Mouse (Mus musculus): ENCODE results near the gene Sik2. TPM values are rescaled to one million over a fixed set of nuclear protein-coding genes. Genes with fewer than 3 reads are reported as not detected.

Gene Sik2
- polyA plus RNA-seq, 1 experiment from 2014 or later = 15.6 TPM

- Histone ChIP-seq H3K27me3 (ENCODE audit: control insufficient read depth, insufficient read depth, low read length) (no peaks in the 10 kb centered on the region), H3K27ac (ENCODE audit: low read depth, low read length) (peak overlapping the region; percentile 22; the same call in 1 of the 2 replicates), H3K4me3 (ENCODE audit: low read depth, low read length) (no peak overlapping the region), H3K4me2 (peak overlapping the region; percentile 47), H3K9me3 (replicated peaks; ENCODE audit: control insufficient read depth, low read length) (no peaks in the 10 kb centered on the region), H3K36me3 (ENCODE audit: control insufficient read depth, insufficient read depth, low read length) (no peaks in the 10 kb centered on the region), H3K4me1 (ENCODE audit: control insufficient read depth, insufficient read depth, low read length) (peaks cover 24% of the 10 kb centered on the region), H3K9ac (ENCODE audit: low read depth, low read length) (no peak overlapping the region)
- no peak for ATAC-seq (replicated peaks; ENCODE audit: insufficient number of reproducible peaks, low FRiP score, low TSS enrichment)
- WGBS (ENCODE audit: insufficient replicate concordance) = 51% methylated on average over 17 of the region's 17 CpGs
These were observed 156.1 kb downstream of the Sik2 start for GRCm38 (mm10) chr9:50852634-50853349.

DNA sequence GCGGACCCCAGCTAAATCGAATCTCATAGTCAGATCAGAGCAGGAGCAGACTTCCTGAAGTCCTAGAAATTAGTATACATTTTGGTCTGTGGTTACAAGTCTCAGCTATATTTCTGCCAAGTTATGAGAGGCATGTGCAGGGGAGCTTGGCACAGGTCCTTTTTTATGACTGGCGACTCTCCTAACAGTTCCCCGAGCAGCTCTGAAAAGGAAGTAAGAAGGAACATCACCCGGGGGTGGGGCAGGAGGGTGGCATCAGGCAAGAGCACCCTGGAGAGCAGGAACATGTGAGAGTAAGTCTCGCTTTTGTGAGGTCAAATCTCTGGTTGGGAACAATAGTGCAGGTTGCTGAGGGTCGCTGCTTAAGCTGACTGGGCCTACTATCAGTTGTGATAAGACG, 158.2 kb downstream of the Sik2 start:
- H3K36me3 ChIP-seq (ENCODE audit: control insufficient read depth, insufficient read depth, low read length) = no peaks in the 10 kb centered on the region
- no peak overlapping the region for H3K9ac ChIP-seq (ENCODE audit: low read depth, low read length)

GRCm38 (mm10) chr9:50850271-50850670, 158.6 kb downstream of the Sik2 start:
- WGBS (ENCODE audit: insufficient replicate concordance) = 19% methylated on average over 11 of the region's 11 CpGs
- H3K27ac ChIP-seq (ENCODE audit: low read depth, low read length) = no peak overlapping the region
- H3K4me3 ChIP-seq (ENCODE audit: low read depth, low read length) = no peak overlapping the region
- no peaks in the 10 kb centered on the region for H3K36me3 ChIP-seq (ENCODE audit: control insufficient read depth, insufficient read depth, low read length)
- H3K27me3 ChIP-seq (ENCODE audit: control insufficient read depth, insufficient read depth, low read length) = no peaks in the 10 kb centered on the region
- no peak overlapping the region for H3K9ac ChIP-seq (ENCODE audit: low read depth, low read length)
- peaks cover 18% of the 10 kb centered on the region for H3K4me1 ChIP-seq (ENCODE audit: control insufficient read depth, insufficient read depth, low read length)
- no peak for ATAC-seq (replicated peaks; ENCODE audit: insufficient number of reproducible peaks, low FRiP score, low TSS enrichment)
- no peaks in the 10 kb centered on the region for H3K9me3 ChIP-seq (replicated peaks; ENCODE audit: control insufficient read depth, low read length)
- H3K4me2 ChIP-seq = peak overlapping the region; percentile 37

More for the DNA sequence above, 158.2 kb downstream of the Sik2 start:
- no peaks in the 10 kb centered on the region for H3K27me3 ChIP-seq (ENCODE audit: control insufficient read depth, insufficient read depth, low read length)
- peak overlapping the region; percentile 37 for H3K4me2 ChIP-seq
- no peak overlapping the region for H3K4me3 ChIP-seq (ENCODE audit: low read depth, low read length)
- 41% methylated on average over 8 of the region's 8 CpGs for WGBS (ENCODE audit: insufficient replicate concordance)
- no peak overlapping the region for H3K27ac ChIP-seq (ENCODE audit: low read depth, low read length)
- no peak for ATAC-seq (replicated peaks; ENCODE audit: insufficient number of reproducible peaks, low FRiP score, low TSS enrichment)
- H3K9me3 ChIP-seq (replicated peaks; ENCODE audit: control insufficient read depth, low read length) = no peaks in the 10 kb centered on the region
- peaks cover 18% of the 10 kb centered on the region for H3K4me1 ChIP-seq (ENCODE audit: control insufficient read depth, insufficient read depth, low read length)

DNA sequence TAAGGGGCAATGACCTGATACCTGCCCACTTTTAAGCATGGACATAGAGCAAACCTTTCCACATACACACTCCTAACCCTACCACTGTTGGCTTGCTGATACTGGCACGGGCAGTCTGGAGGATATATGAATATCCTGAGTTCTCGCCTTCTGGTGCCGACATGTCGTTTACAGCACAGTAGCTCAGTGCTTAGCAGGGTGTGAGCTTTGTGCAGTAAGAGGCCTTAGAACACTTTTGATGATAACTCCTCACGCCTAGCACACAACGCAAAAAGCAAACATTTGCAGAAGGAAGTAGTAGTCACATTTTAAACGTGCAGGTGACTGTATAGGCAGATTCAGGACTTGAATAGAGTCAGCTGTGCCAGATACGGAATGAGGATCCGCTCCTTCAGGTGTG, 159.1 kb downstream of the Sik2 start:
- Histone ChIP-seq H3K9ac (ENCODE audit: low read depth, low read length) (0 out of 2 replicates have a peak overlapping the region, but pooled peaks have one; percentile 16), H3K4me3 (ENCODE audit: low read depth, low read length) (no peak overlapping the region), H3K27me3 (ENCODE audit: control insufficient read depth, insufficient read depth, low read length) (no peaks in the 10 kb centered on the region), H3K4me2 (peak overlapping the region; percentile 37), H3K4me1 (ENCODE audit: control insufficient read depth, insufficient read depth, low read length) (peaks cover 18% of the 10 kb centered on the region), H3K9me3 (replicated peaks; ENCODE audit: control insufficient read depth, low read length) (no peaks in the 10 kb centered on the region), H3K36me3 (ENCODE audit: control insufficient read depth, insufficient read depth, low read length) (no peaks in the 10 kb centered on the region), H3K27ac (ENCODE audit: low read depth, low read length) (no peak overlapping the region)
- no peak for ATAC-seq (replicated peaks; ENCODE audit: insufficient number of reproducible peaks, low FRiP score, low TSS enrichment)
- WGBS (ENCODE audit: insufficient replicate concordance) = 57% methylated on average over 9 of the region's 9 CpGs

GRCm38 (mm10) chr9:50849249-50849648, 159.6 kb downstream of the Sik2 start:
- no peak overlapping the region for H3K4me2 ChIP-seq
- H3K4me1 ChIP-seq (ENCODE audit: control insufficient read depth, insufficient read depth, low read length) = peaks cover 18% of the 10 kb centered on the region
- H3K27me3 ChIP-seq (ENCODE audit: control insufficient read depth, insufficient read depth, low read length) = no peaks in the 10 kb centered on the region
- H3K27ac ChIP-seq (ENCODE audit: low read depth, low read length) = no peak overlapping the region
- 24% methylated on average over 8 of the region's 8 CpGs for WGBS (ENCODE audit: insufficient replicate concordance)
- no peaks in the 10 kb centered on the region for H3K9me3 ChIP-seq (replicated peaks; ENCODE audit: control insufficient read depth, low read length)
- no peak for ATAC-seq (replicated peaks; ENCODE audit: insufficient number of reproducible peaks, low FRiP score, low TSS enrichment)
- no peak overlapping the region for H3K9ac ChIP-seq (ENCODE audit: low read depth, low read length)
- no peak overlapping the region for H3K4me3 ChIP-seq (ENCODE audit: low read depth, low read length)
- peaks cover 2% of the 10 kb centered on the region; the same call in 1 of the 2 replicates for H3K36me3 ChIP-seq (ENCODE audit: control insufficient read depth, insufficient read depth, low read length)

GRCm38 (mm10) chr9:50848821-50849220, 160.1 kb downstream of the Sik2 start:
- Histone ChIP-seq H3K9ac (ENCODE audit: low read depth, low read length) (no peak overlapping the region), H3K4me1 (ENCODE audit: control insufficient read depth, insufficient read depth, low read length) (peaks cover 18% of the 10 kb centered on the region), H3K27me3 (ENCODE audit: control insufficient read depth, insufficient read depth, low read length) (no peaks in the 10 kb centered on the region), H3K27ac (ENCODE audit: low read depth, low read length) (no peak overlapping the region), H3K4me2 (no peak overlapping the region), H3K9me3 (replicated peaks; ENCODE audit: control insufficient read depth, low read length) (no peaks in the 10 kb centered on the region), H3K36me3 (ENCODE audit: control insufficient read depth, insufficient read depth, low read length) (peaks cover 2% of the 10 kb centered on the region; the same call in 1 of the 2 replicates), H3K4me3 (ENCODE audit: low read depth, low read length) (no peak overlapping the region)
- 71% methylated on average over 5 of the region's 5 CpGs for WGBS (ENCODE audit: insufficient replicate concordance)
- ATAC-seq (replicated peaks; ENCODE audit: insufficient number of reproducible peaks, low FRiP score, low TSS enrichment) = no peak

DNA sequence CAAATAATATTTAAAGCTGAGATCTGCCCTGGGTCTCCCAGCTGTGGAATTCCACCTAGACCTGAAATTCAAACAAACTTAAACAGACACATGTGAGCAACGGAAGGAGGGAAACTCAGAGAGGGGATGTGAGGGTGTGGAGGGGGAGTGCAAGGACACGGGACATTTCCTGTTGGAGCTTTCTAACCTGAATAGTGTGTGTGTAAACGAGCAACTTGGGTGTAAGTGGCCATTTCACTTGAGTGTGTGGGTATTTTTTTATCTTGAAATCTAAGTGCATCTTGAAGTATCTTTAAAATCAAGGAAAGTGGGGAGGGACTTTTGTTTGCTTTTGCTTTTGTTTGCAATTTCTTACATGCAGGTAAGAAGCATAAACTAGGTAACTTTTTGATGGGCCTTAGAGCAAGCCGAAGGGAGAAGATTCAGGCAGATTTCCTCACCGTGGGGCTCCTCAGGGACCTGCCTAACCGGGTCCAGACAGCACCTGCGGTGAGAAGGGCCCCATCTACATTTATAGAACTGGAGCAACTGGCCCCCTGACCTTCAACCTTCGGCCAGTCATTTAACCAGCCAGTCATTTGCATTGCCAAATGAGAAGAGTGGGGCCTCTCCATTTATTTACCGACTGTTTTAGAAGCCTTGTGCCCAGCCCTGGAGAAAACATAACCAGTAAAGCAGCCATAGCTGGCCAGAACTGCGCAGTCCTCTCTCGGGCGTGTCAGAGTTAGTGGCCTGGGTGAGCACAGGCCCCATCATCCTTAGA, 161.1 kb downstream of the Sik2 start:
- Histone ChIP-seq H3K27me3 (ENCODE audit: control insufficient read depth, insufficient read depth, low read length) (no peaks in the 10 kb centered on the region), H3K4me3 (ENCODE audit: low read depth, low read length) (no peak overlapping the region), H3K4me2 (no peak overlapping the region), H3K27ac (ENCODE audit: low read depth, low read length) (no peak overlapping the region), H3K4me1 (ENCODE audit: control insufficient read depth, insufficient read depth, low read length) (peaks cover 11% of the 10 kb centered on the region; the same call in 1 of the 2 replicates), H3K36me3 (ENCODE audit: control insufficient read depth, insufficient read depth, low read length) (peaks cover 4% of the 10 kb centered on the region), H3K9ac (ENCODE audit: low read depth, low read length) (no peak overlapping the region), H3K9me3 (replicated peaks; ENCODE audit: control insufficient read depth, low read length) (no peaks in the 10 kb centered on the region)
- ATAC-seq (replicated peaks; ENCODE audit: insufficient number of reproducible peaks, low FRiP score, low TSS enrichment) = no peak
- 64% methylated on average over 12 of the region's 12 CpGs for WGBS (ENCODE audit: insufficient replicate concordance)

- no peak overlapping the region; the same call in 1 of the 2 replicates for H3K9ac ChIP-seq (ENCODE audit: low read depth, low read length)
These were observed 161.7 kb downstream of the Sik2 start for GRCm38 (mm10) chr9:50847133-50847532.

More at GRCm38 (mm10) chr9:50847133-50847532, 161.7 kb downstream of the Sik2 start:
- Histone ChIP-seq H3K4me1 (ENCODE audit: control insufficient read depth, insufficient read depth, low read length) (peaks cover 11% of the 10 kb centered on the region; the same call in 1 of the 2 replicates), H3K4me2 (no peak overlapping the region), H3K27ac (ENCODE audit: low read depth, low read length) (no peak overlapping the region), H3K27me3 (ENCODE audit: control insufficient read depth, insufficient read depth, low read length) (no peaks in the 10 kb centered on the region), H3K9me3 (replicated peaks; ENCODE audit: control insufficient read depth, low read length) (no peaks in the 10 kb centered on the region), H3K4me3 (ENCODE audit: low read depth, low read length) (no peak overlapping the region), H3K36me3 (ENCODE audit: control insufficient read depth, insufficient read depth, low read length) (peaks cover 4% of the 10 kb centered on the region)
- no peak for ATAC-seq (replicated peaks; ENCODE audit: insufficient number of reproducible peaks, low FRiP score, low TSS enrichment)
- 90% methylated on average over 6 of the region's 6 CpGs for WGBS (ENCODE audit: insufficient replicate concordance)

All from heart, embryonic 11.5 days (tissue).